Mouse (Mus musculus): ENCODE measurements around the gene Fam240a. TPM values are rescaled to one million over a fixed set of nuclear protein-coding genes. Genes with fewer than 3 reads are reported as not detected.

Fam240a gene
- total RNA-seq, 2 experiments from 2014 or later: not detected

Small RNAs within 50 kb of the gene (microRNA-seq; reads per million reads assigned to microRNA genes)
- gene Gm24269: not detected

Other genes starting within 250 kb of the Fam240a start
- gene Myl3, start 175.0 kb downstream of the Fam240a start, total RNA-seq (2021): 1 to 10 TPM; 1.8 to 2.2 TPM
- 10 to 100 TPM; 12.5 to 23.1 TPM for gene Pth1r, start 169.7 kb downstream of the Fam240a start, total RNA-seq (2021)
- gene Prss42, start 118.7 kb downstream of the Fam240a start, total RNA-seq (2021): not detected
- gene Prss44, start 102.9 kb downstream of the Fam240a start, total RNA-seq (2021): not detected
- gene Prss43, start 90.2 kb downstream of the Fam240a start, total RNA-seq (2021): not detected
- not detected for gene Prss45, start 82.3 kb downstream of the Fam240a start, total RNA-seq (2021)
- not detected for gene Prss46, start 72.4 kb downstream of the Fam240a start, total RNA-seq (2021)
- gene Prss50, start 58.9 kb downstream of the Fam240a start, total RNA-seq (2021): not detected
- gene Als2cl, start 37.0 kb downstream of the Fam240a start, total RNA-seq (2021): 10 to 100 TPM; 12.4 to 16.0 TPM
- 1 to 10 TPM; 2.0 to 3.0 TPM for gene Tmie, start 36.7 kb downstream of the Fam240a start, total RNA-seq (2021)
- not detected for gene Tdgf1, start 29.3 kb upstream of the Fam240a start, total RNA-seq (2021)
- 10 to 100 TPM in 1 of 2 experiments, 1 to 10 TPM in 1; 7.9 to 11.1 TPM for gene Lrrc2, start 34.7 kb upstream of the Fam240a start, total RNA-seq (2021)
- gene Rtp3, start 73.7 kb upstream of the Fam240a start, total RNA-seq (2021): 1 to 10 TPM; 2.3 to 4.9 TPM
- gene Ltf, start 102.4 kb upstream of the Fam240a start, total RNA-seq (2021): 1 to 10 TPM in 1 of 2 experiments, under 1 TPM in 1; 0.66 to 1.1 TPM
- 1 to 10 TPM; 7.2 to 9.2 TPM for gene Ccrl2, start 140.7 kb upstream of the Fam240a start, total RNA-seq (2021)
- 10 to 100 TPM; 53.0 to 57.3 TPM for gene Lrrfip2, start 200.7 kb upstream of the Fam240a start, total RNA-seq (2021)